Mouse (Mus musculus): ENCODE measurements around the gene Rnf39.

The Rnf39 gene

DNA sequence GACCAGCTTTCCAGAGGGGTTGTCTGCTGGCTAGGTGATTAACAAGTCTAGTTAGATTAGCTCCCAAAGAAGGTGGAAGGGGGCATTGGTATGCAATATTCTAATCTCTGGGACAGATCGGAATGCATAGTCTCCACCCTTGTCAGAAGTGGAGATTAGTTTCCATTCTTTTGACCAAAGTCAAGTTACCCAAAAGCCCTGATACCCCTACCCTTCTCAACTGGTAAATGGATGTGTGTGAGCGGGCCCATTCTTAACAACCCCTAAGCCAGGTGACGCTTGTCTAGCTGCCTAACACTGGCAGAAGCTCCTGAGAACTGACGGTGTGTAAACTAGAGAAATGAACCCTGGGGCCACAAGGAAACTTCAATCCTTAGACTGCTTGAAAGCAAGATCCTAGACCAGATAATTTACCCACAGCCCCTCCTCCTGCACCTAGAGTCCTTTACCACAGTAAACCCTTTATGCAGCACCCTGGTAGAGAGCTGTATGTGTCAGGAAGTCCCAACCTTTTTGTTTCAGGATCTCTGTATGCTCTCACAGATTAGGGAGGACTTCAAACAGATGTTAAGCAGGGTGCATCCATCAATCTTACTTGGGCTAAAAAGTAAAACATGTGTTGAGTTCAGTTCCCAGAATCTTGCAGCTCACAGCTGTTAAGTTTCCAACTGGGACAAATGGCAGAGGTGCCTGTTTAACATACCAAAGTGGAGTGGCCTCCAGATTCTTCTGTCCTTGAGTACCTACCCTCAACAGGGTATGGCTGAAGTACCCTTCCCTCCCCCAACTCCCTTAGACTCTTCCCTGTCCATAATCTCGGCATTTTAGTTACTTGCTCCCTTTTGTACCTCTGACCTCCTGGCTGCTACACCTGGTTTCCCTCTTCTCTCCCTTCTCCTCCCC, 39.8 kb downstream of the Rnf39 start:
- WGBS: 70% methylated on average over 5 of the region's 5 CpGs

DNA sequence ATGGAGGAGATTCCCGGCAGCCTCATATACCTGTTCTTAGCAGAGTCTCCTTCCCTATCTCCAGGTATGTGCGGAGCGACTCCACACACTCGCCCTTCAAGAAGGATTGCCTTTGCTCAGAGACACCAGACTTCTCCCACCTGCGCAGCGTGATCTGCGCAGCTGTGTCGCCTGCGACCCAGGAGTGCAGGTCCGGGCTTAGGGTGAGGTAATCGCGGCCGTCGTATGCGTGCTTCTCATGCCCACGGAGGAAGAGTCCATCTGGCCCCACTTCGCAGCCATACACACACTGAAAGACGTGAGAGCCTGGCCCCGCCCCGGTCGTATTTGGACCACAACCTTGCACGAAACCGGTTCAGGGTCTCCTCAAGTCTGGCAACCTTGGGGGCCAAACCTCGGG, 45.8 kb downstream of the Rnf39 start:
- 10% methylated on average over 24 of the region's 24 CpGs for WGBS

DNA sequence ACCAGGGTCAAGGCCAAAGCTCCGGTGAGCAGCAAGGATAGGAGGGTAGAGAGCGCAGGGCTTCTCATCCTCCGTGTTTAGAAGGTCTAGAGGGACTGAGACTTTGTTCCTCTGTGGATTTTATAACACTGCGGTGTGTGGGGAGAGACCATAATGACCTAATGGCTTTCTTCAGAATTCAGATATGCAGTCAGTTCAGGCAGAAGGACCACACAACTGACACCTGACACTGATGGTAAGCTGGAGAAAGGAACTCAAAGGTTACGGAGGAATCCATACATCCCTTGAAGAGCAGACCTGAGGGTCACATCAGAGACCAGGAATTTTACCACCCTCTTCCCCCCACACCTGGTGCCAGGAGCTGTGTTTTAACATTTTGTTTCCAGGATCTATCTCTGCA, 46.7 kb downstream of the Rnf39 start, which contains the start of gene H2-M5:
Gene H2-M5 (minus strand): TSS at position 101 of the 400 bp plus-strand sequence.
- 53% methylated on average over 5 of the region's 5 CpGs for WGBS

DNA sequence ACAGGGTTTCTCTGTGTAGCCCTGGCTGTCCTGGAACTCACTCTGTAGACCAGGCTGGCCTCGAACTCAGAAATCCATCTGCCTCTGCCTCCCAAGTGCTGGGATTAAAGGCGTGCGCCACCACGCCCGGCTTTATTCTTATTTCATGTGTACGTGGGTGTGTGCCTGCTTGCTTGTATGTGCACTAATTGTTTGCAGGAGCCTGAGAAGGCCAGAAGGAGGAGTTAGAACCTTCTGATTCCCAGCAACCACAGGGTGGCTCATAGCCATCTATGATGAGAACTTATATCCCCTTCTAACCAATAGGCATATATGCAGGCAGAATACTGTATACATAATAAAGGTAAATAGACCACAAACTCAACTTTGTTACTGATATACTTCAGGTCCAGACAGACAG, 47.9 kb downstream of the Rnf39 start:
- WGBS: 90% methylated on average over 6 of the region's 6 CpGs

DNA sequence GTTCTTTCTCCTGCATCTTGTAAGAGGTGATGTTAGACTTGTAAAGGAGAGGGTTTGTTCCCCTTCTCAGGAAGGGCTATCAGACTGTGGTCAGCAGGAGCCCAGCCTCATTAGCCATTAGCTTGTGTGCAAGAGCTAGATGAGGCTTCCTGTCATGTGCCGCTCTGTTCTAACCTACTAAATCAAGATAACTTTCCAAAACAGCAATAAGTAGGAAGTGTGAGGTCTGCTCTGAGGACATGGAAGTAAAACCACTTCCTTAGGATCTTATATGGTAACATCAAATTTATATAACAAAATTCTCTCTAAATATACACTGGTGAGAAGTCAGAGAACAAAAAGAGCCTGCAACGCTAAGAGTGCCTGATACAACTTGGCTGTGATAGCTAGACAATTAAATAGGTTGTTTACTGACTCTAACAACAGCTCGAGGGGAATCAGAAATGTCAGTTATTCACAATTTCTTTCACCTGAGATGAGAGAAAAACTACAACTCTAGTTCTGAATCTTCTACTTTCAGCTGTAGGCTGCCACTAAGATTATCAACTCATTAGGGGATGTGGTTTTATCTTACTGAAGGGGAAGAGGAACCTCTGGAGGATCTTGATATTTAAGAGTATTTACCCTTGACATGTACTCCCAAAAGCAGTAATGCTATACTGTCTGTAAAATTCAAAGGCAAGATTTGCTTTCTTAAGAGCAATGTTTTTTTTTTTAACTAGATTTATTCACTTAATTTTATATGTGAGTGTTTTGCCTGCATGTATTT, 49.8 kb downstream of the Rnf39 start:
- WGBS: 41% methylated on average over 3 of the region's 3 CpGs

DNA sequence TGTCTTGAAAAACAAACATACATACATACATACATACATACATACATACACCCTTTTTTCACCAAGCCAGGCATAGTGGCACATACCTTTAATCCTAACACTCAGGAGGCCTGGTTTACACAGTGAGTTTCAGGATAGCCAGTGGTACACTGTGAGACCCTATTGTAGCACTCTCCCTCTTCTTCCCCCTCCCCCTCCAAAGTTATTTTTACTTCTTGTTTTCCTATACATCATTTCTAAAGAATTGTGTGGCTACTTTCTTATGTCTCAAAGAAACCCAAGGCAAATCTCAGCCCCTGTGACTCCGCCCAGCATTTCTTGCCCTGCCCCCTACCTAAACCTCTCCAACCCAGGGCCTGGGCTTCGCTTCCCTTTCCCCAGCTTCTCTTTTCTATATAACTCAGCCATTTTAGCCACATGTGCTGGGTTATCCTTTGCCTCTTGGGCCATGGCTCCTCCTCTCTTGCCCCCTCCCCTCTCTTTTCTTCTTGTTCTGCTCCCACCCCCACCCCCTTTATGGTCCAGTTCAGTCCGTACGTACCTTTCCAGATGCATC, 51.1 kb downstream of the Rnf39 start:
- WGBS: 91% methylated on average over 4 of the region's 4 CpGs

DNA sequence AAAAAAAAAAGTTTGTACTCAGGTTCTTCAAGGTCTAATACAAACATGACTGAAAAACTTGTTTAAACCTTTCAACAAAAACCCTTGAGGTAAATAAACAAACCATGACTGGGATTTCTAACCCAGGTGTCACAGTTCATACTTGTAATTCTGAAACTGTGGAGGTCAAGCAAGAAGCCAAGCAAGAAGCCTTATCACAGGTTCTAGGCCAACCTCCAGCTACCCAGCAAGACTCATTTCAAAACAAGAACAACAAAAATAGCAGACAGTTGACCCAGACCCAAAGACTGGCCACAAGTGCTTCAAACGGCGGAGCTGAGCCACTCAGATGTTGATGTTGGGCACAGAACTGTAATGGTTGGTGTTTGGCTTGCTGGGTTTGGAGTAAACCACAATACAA, 51.8 kb downstream of the Rnf39 start:
- 77% methylated on average over 2 of the region's 2 CpGs for WGBS

DNA sequence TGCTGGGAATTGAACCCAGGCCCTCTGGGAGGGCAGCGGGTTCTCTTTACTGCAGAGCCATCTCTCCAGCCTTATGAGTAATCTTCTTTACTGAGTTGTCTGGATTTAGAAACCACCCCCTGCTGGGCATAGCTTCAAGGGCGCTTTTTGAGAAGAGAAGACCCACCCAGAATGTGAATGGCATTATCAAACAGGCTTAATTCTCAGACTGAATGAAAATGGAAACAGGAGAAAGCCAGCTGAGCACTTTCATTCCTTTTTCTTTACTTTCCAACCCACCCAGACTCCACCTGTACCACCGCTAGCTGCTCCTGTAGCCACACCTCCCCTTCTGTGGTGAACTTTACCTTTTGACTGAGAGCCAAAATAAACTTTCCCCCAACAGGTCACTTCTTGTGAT, 52.7 kb downstream of the Rnf39 start:
- WGBS: 49% methylated on average over 3 of the region's 3 CpGs

DNA sequence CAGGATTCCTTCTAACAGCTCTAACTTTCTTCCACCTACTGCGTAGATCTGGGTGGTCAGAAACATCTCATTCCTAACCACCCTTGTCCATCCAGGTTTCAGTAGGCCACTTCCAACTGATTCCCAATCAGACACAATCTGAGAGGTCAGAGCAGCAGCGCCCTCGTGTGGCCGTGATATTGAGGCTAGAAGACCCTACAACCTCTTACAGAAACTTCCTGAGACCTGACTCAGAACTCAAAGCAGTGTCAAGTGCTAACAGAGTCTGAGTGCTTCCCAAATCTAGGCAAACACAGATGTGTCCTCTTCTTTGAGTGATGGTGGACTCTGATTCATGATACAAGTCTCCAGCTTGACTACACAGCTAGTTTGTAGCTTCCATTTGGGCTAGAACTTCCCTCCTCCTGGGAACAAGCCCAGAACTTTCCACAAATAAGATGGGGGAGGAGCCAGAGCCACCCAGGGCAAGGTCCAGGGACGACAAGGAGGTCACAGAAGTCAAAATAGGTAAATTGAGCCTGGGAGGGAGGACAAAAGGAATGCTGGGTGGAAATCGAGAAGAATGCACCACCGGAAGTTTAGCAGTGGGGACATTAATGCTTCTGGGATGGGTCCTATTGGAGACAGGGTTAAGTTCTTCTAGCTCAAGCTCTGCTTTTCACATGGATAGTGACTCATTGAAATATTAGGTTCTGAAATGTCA, 54.5 kb downstream of the Rnf39 start:
- WGBS: 34% methylated on average over 7 of the region's 7 CpGs

Data from cerebral cortex, adult 2 months (tissue).